Mouse (Mus musculus) CD8-positive naive resting alpha-beta T cell, adult 2 months (primary cell): ENCODE data around the gene Gm11214.

Source experiments
- DNase-seq, 2 experiments: peaks; one replicate each; pipeline ENCODE4 v3.0.0; 2022; ENCODE audit warnings: low read depth in 2 of 2, low spot score in 2 of 2

Gene Gm11214

GRCm38 (mm10) chr4:63661857-63662256 is 1.3 kb downstream of the Gm11214 start:
- no peak for DNase-seq

DNA sequence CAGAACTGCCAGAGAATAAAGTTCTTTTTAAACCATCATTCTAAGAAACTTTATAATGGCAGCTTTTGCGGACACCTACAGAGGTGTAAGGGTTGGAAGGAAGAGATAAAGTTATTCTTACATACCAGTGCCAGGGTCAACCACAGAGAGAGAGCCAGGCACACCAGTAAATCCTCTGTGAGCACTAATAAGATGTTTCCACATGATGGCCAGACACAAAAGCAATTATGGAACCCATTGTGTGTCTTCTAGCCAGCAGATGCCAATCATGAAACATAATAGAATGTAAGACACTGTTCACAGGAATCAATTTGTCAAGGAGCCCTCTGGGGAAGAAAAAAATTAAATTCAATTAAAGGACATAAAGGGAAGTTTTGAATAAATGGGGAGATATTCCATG is 1.8 kb downstream of the Gm11214 start:
- no peak for DNase-seq

DNA sequence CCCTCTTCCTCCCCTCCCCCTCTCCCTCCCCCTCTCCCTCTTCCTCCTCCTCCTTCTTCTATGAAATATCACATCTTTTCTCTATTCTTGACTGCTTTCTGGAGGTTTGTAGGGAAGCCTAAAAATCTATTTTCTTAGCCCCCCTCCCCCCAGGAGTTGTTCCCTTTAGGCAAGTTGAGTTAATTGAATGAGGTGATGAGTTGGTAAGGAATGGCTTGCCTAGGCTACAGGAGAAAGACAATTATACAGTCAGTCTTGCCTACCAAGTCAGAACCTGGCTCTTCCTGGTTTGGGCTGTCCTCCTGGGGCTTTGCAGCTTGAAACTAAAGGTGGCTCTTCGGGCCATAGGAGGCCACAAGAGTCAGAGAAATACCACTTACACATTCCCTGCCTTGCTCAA is 3.4 kb downstream of the Gm11214 start:
- no peak for DNase-seq

DNA sequence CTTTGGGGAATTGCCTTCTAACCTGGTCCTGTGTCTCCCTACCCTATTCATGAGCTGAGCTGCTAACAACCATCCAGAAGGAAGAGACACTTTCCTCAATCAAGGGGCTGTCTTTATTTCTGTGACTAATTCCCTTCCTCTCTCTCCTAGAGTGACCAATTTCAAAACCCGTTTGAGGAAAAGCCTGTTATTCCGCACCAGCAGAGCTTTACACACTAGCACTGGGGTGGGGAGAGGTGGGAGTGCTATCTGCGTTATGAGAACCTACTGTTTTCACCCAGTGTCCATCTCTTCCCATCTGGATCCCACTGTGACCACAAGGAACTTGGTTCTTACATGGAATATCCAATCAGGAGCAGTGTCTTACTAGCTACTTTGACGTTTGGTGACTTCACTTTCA is 4.1 kb downstream of the Gm11214 start:
- DNase-seq = no peak

DNA sequence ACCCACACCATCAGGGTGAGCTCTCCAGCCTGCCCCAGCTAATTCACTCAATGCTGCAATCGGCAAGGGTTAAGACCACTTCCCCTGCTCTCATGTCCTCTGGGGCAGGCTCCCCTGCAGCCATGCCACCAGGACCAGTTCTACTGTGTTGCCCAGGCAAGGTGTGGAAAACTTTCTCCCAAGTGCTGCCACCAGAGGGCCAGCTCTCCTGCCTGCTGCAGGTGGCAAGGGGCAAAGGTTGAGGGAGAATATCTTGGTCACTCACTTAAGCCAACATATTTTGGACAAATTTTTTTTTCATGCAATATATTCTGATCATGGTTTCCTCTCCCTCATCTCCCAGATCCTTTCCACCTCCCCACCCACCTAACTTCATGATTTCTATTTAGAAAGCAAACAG is 8.8 kb downstream of the Gm11214 start:
- no peak for DNase-seq

- DNase-seq = no peak
Observed at GRCm38 (mm10) chr4:63643956-63644726, 19.0 kb downstream of the Gm11214 start.

- DNase-seq = no peak
Observed at GRCm38 (mm10) chr4:63639842-63640241, 23.3 kb downstream of the Gm11214 start.

- DNase-seq = no peak
Observed at GRCm38 (mm10) chr4:63638603-63639002, 24.6 kb downstream of the Gm11214 start.

GRCm38 (mm10) chr4:63633181-63633580 is 30.0 kb downstream of the Gm11214 start:
- DNase-seq = no peak

DNA sequence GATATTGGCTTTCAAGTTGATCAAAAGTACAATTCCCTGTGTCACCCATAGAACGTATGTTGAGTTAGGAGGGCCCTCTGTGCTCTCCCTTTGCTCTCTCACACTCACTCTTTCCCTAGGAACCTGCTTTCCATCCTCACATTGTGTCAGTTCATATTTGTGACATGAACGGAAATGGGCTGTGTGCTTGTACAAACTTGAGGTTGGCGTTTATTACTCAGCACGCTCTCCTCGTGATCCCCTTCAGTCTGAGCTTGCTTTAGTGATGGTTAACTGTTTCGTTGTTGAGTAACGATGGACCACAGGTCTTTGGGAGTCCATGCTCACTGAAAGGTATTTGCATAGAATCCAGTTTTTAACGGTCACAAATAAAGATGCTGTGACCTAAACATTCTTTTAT is 36.1 kb downstream of the Gm11214 start:
- no peak for DNase-seq

- no peak for DNase-seq
Observed at GRCm38 (mm10) chr4:63625563-63626080, 37.6 kb downstream of the Gm11214 start.

DNA sequence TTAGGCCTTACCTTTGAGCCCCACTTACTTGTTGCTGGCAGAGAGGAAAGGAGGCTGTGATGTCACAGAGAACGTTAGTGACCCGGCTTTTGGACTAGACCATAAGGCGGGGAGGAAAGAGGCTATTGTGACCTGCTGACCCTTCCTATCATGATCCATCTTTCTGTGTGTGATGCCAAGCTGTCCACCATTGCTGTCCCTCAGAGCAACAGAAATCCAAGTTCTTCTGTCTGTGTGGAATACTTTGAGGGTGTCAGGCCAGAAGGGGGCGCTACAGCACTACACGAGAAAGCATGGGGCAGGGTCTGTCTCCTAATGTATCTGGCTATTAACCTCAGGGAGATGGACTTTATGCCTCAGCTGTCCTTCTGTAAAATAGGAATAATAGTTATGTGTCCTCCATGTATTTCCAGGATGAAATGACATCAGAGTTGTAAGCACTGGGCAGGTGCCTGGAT is 40.8 kb downstream of the Gm11214 start, which contains the start of gene Tex48:
Gene Tex48 (minus strand): TSS at position 51 of the 458 bp plus-strand sequence.
- peak; percentile 16 for DNase-seq

GRCm38 (mm10) chr4:63621861-63622260 is 41.3 kb downstream of the Gm11214 start:
- no peak for DNase-seq
